Mouse (Mus musculus): ENCODE results near the gene Farp1.

GRCm38 (mm10) chr14:121200353-121200752 lies 165.4 kb downstream of the Farp1 start:
- TF ChIP-seq CTCF (IDR thresholded peaks at IDR 0.05; ENCODE audit: control insufficient read depth, insufficient read depth, insufficient read length): no peak
- TF ChIP-seq USF1 (IDR thresholded peaks at IDR 0.05; ENCODE audit: low read depth): no peak
- TF ChIP-seq MYOG (IDR thresholded peaks at IDR 0.05; ENCODE audit: control insufficient read depth, extremely low read depth, insufficient read length): no peak
- TF ChIP-seq MYOD1 (IDR thresholded peaks at IDR 0.05; ENCODE audit: control insufficient read depth, insufficient read length, low read depth): no peak
- TF ChIP-seq MAX (IDR thresholded peaks at IDR 0.05): no peak
